Mouse (Mus musculus) neural tube, embryonic 15.5 days (tissue): Measurements from ENCODE around the gene Sccpdh. TPM values are rescaled to one million over a fixed set of nuclear protein-coding genes. Genes with fewer than 3 reads are reported as not detected.

Experiments
- ATAC-seq: fragments of 200-750 bp; cut with Nextera tagmentation; 2 replicates; pipeline ENCODE4 v1.8.0; 2017; ENCODE audit warnings: mild to moderate bottlenecking, moderate TSS enrichment, moderate library complexity; ENCODE audit not compliant: low FRiP score
- H3K27ac ChIP-seq: fragments of 300-500 bp; sonication (generic); replicated peaks from 2 replicates; pipeline ENCODE4 v1.5.1; 2015; ENCODE audit warnings: mild to moderate bottlenecking, inconsistent platforms
- H3K27me3 ChIP-seq: fragments of 300-500 bp; sonication (generic); replicated peaks from 2 replicates; pipeline ENCODE4 v1.6.1; 2015; ENCODE audit warnings: inconsistent platforms
- H3K36me3 ChIP-seq: fragments of 300-500 bp; sonication (generic); 2 replicates; pipeline ENCODE4 v1.6.1; 2015; ENCODE audit warnings: inconsistent platforms
- H3K4me1 ChIP-seq: fragments of 300-500 bp; sonication (generic); 2 replicates; pipeline ENCODE4 v1.6.1; 2015; ENCODE audit warnings: inconsistent platforms
- H3K4me2 ChIP-seq: fragments of 300-500 bp; sonication (generic); 2 replicates; pipeline ENCODE4 v1.6.1; 2015; ENCODE audit warnings: inconsistent platforms, mild to moderate bottlenecking, moderate library complexity
- H3K4me3 ChIP-seq: fragments of 300-500 bp; sonication (generic); replicated peaks from 2 replicates; pipeline ENCODE4 v1.5.1; 2015; ENCODE audit warnings: mild to moderate bottlenecking, inconsistent platforms
- H3K9ac ChIP-seq: fragments of 300-500 bp; sonication (generic); replicated peaks from 2 replicates; pipeline ENCODE4 v1.6.1; 2015; ENCODE audit warnings: mild to moderate bottlenecking, inconsistent platforms
- H3K9me3 ChIP-seq: fragments of 300-500 bp; sonication (generic); replicated peaks from 2 replicates; pipeline ENCODE4 v1.6.1; 2016; ENCODE audit warnings: inconsistent platforms
- WGBS: fragments of 180-500 bp; shearing (Covaris S2); methylation state at CpG from one replicate; pipeline ENCODE4 v1.1.7; 2015; ENCODE audit warnings: mixed read lengths; 5-methylcytosine and 5-hydroxymethylcytosine counted together
- polyA plus RNA-seq: library from polyadenylated mRNA; unstranded; fragments of >200 nt; fragmentation: Nextera tagmentation; extraction: Ambion mirVana; gene quantifications from 2 replicates; pipeline ENCODE4 v1.2.1, GENCODE M21; 2015

Sccpdh gene
- 166 and 190 TPM in 2 replicates for polyA plus RNA-seq

DNA sequence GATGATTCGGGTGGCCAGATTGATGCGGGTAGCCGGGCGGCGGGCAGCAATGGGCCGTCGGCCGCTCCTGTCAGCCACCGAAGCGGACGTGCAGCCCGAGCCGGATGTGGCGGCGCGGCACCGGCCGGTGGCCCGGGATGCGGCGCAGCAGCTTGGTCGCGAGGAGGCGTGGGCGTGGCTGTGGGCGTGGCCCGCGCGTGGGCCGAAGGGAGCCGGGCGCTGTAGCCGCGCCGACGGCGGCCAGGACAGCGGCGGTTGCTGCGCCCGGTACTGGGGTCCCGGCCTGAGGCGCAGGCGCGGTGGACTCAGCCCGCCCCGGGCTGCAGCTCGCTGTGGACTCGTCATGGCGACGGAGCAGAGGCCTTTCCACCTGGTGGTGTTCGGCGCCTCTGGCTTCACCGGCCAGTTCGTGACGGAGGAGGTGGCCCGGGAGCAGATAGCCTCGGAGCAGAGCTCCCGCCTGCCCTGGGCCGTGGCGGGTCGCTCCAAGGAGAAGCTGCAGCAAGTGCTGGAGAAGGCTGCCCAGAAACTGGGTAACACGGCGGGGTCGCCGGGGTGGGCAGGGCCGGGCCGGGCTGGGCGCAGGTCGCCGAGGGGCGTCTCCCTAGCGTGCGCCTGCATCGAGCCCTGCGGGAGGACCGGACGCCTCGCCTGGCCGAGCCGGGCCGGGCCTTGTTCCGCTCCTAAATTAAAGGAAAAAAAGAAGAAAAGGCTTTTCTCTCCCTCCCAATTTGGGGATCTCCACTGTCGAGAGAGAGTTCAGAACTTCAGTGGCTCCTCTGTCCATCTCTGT is at the start of gene Sccpdh:
Gene Sccpdh, plus strand, starts transcription at position 198 of the 793 bp plus-strand sequence.
- Histone ChIP-seq H3K4me3 (peak within 1 kb of the TSS; percentile 77), H3K9me3 (no peaks in the 10 kb centered on the region), H3K36me3 (peaks cover 18% of the 10 kb centered on the region), H3K9ac (peak within 1 kb of the TSS; percentile 78), H3K4me1 (peaks cover 32% of the 10 kb centered on the region), H3K27me3 (no peaks in the 10 kb centered on the region), H3K4me2 (peak within 1 kb of the TSS; percentile 79), H3K27ac (peak within 1 kb of the TSS; percentile 89)
- peak; percentile 96 for ATAC-seq
- 0% methylated on average over 82 of the region's 84 CpGs for WGBS

DNA sequence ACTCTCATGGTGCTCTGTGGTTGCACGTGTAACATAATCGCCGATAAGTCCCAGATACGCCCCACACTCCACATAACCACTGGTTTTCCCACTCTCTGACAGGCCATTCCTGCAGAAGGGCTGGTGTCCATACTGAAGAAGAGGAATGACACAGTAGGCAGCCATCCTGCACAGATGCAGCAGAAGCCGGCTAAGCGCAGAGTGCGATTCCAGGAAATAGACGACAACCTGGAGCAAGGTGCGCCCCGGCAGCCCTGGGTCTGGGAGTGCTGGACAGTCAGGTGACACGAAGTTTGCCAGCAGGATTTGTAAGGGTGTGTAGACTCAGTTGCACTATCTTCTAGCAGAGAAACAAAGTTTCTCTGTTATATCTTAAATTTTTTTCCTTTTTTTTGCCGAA is 45.3 kb upstream of the Sccpdh start:
- no peak overlapping the region for H3K4me3 ChIP-seq
- no peak overlapping the region for H3K9ac ChIP-seq
- peaks cover 19% of the 10 kb centered on the region for H3K36me3 ChIP-seq
- H3K4me2 ChIP-seq = no peak overlapping the region
- WGBS = 96% methylated on average over 12 of the region's 12 CpGs
- H3K27ac ChIP-seq = no peak overlapping the region
- ATAC-seq = no peak
- 0 out of 2 replicates have a peak, but pooled peaks cover 2% of the 10 kb centered on the region for H3K4me1 ChIP-seq
- no peaks in the 10 kb centered on the region for H3K27me3 ChIP-seq
- H3K9me3 ChIP-seq = no peaks in the 10 kb centered on the region

- peaks cover 19% of the 10 kb centered on the region for H3K36me3 ChIP-seq
- no peaks in the 10 kb centered on the region for H3K27me3 ChIP-seq
- H3K9ac ChIP-seq = no peak overlapping the region
- no peak overlapping the region for H3K27ac ChIP-seq
- ATAC-seq = no peak
- no peaks in the 10 kb centered on the region for H3K9me3 ChIP-seq
- no peak overlapping the region for H3K4me3 ChIP-seq
- H3K4me1 ChIP-seq = no peaks in the 10 kb centered on the region
- H3K4me2 ChIP-seq = no peak overlapping the region
- 64% methylated on average over 4 of the region's 4 CpGs for WGBS
Observed at GRCm38 (mm10) chr1:179623657-179624056, 44.4 kb upstream of the Sccpdh start.

DNA sequence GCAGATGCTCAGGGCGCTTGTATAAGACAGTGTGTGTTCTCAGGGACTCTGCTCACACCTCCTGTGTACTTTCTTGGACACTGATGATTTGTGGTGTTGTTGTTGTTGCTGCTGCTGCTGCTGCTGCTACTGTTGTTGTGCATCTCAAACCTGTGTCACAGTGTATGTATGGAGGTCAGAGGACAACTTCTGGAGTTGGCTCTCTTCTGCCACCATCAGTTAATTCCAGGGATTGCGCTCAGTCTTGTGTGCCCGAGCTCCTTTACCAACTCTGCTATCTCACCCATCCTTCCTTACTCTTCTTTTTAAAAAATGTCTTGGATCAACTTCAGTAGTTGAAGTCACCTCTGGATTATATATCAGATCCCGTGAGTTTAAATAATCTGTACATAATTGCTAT is 43.7 kb upstream of the Sccpdh start:
- 70% methylated on average over 4 of the region's 4 CpGs for WGBS

GRCm38 (mm10) chr1:179627855-179628254 is 40.2 kb upstream of the Sccpdh start:
- Histone ChIP-seq H3K27ac (no peak overlapping the region), H3K36me3 (peaks cover 15% of the 10 kb centered on the region), H3K4me2 (no peak overlapping the region), H3K4me1 (no peaks in the 10 kb centered on the region), H3K27me3 (no peaks in the 10 kb centered on the region), H3K9me3 (no peaks in the 10 kb centered on the region), H3K4me3 (no peak overlapping the region), H3K9ac (no peak overlapping the region)
- 89% methylated on average over 4 of the region's 4 CpGs for WGBS
- ATAC-seq = no peak

More for the DNA sequence above, 43.7 kb upstream of the Sccpdh start:
- H3K27me3 ChIP-seq = no peaks in the 10 kb centered on the region
- no peak for ATAC-seq
- no peak overlapping the region for H3K27ac ChIP-seq
- no peak overlapping the region for H3K4me3 ChIP-seq
- peaks cover 17% of the 10 kb centered on the region for H3K36me3 ChIP-seq
- H3K4me2 ChIP-seq = no peak overlapping the region
- no peaks in the 10 kb centered on the region for H3K9me3 ChIP-seq
- no peak overlapping the region for H3K9ac ChIP-seq
- no peaks in the 10 kb centered on the region for H3K4me1 ChIP-seq

DNA sequence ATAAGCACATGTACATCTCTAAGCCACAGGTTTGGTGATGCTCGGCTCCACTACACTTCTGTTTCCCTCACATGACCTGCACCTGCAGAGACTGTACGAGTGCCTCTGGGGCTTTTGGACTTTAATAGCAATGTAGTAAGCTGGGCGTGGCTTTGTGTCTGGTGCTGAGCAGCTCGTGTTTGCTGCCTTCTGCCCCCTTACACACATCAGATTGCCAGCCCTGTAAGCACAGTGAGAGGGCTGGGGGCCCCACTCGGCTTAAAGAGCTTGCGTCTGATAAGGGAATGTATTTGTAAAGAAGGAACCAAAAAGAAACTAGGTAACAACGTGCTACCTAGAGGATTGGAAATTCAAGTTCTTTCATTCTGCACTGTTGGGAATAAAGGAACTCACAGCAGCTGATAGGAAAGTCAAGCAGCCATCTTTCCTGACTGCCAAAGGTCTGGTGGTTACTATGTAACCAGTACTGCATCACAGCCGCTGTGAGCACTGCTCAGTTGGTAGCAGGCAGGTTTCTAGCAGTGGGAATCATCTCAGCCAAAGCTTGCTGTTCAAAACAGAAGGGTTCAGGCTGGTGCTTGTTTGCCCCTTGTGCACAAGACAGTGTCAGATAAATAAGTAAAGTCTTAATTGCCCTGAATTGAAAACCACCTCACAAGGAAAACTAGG is 39.4 kb upstream of the Sccpdh start:
- H3K9ac ChIP-seq = no peak overlapping the region
- no peak for ATAC-seq
- no peak overlapping the region for H3K27ac ChIP-seq
- no peak overlapping the region for H3K4me2 ChIP-seq
- no peaks in the 10 kb centered on the region for H3K9me3 ChIP-seq
- no peaks in the 10 kb centered on the region for H3K4me1 ChIP-seq
- H3K36me3 ChIP-seq = peaks cover 15% of the 10 kb centered on the region
- WGBS = 70% methylated on average over 8 of the region's 8 CpGs
- H3K4me3 ChIP-seq = no peak overlapping the region
- H3K27me3 ChIP-seq = no peaks in the 10 kb centered on the region

- Histone ChIP-seq H3K4me1 (no peaks in the 10 kb centered on the region), H3K9me3 (no peaks in the 10 kb centered on the region), H3K27me3 (no peaks in the 10 kb centered on the region), H3K4me2 (no peak overlapping the region), H3K9ac (no peak overlapping the region), H3K36me3 (peaks cover 15% of the 10 kb centered on the region), H3K27ac (no peak overlapping the region), H3K4me3 (no peak overlapping the region)
- 69% methylated on average over 5 of the region's 5 CpGs for WGBS
- no peak for ATAC-seq
Observed at GRCm38 (mm10) chr1:179629276-179629675, 38.7 kb upstream of the Sccpdh start.

DNA sequence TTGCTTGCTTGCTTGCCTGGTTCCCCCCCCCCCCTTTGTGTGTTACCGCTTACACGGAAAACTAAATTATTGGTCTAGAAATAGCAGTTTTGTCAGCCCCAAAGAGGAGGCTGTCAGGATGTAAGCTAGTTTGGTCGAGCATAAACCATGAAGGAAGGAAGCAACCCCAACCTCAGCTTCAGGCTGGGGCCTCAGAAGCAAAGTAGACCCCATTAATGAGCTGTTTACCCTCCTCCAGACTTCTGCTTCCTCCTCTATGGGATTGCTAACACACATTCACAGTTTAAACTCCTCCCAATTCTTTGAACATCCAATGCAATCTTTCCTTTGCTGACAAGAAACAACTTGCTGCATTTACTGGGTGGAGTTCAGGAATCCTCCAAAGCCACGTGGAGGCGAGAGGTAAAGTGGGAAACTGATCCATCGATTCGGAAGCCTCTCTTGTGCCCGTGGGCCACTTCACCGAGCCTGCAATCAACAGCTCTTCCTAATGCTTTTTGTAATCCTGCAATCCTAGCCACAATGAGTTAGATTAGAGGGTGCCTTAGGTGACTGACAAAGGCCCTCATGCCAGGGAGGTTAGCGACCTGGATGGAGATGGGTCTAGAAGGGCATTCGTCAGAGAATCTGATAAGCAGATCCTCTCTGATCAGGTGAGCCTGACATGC is 35.1 kb upstream of the Sccpdh start:
- no peak overlapping the region for H3K9ac ChIP-seq
- no peak for ATAC-seq
- no peak overlapping the region for H3K27ac ChIP-seq
- no peaks in the 10 kb centered on the region for H3K36me3 ChIP-seq
- H3K4me1 ChIP-seq = no peaks in the 10 kb centered on the region
- no peaks in the 10 kb centered on the region for H3K27me3 ChIP-seq
- H3K9me3 ChIP-seq = no peaks in the 10 kb centered on the region
- WGBS = 79% methylated on average over 11 of the region's 11 CpGs
- H3K4me2 ChIP-seq = no peak overlapping the region
- no peak overlapping the region for H3K4me3 ChIP-seq

GRCm38 (mm10) chr1:179633414-179633752 is 34.6 kb upstream of the Sccpdh start:
- Histone ChIP-seq H3K4me2 (no peak overlapping the region), H3K27ac (no peak overlapping the region), H3K9me3 (no peaks in the 10 kb centered on the region), H3K4me1 (no peaks in the 10 kb centered on the region), H3K27me3 (no peaks in the 10 kb centered on the region), H3K4me3 (no peak overlapping the region), H3K36me3 (no peaks in the 10 kb centered on the region), H3K9ac (no peak overlapping the region)
- no peak for ATAC-seq
- 11% methylated on average over 1 of the region's 1 CpGs for WGBS

GRCm38 (mm10) chr1:179634159-179634558 is 33.9 kb upstream of the Sccpdh start:
- Histone ChIP-seq H3K4me2 (no peak overlapping the region), H3K4me1 (no peaks in the 10 kb centered on the region), H3K9ac (no peak overlapping the region), H3K27me3 (no peaks in the 10 kb centered on the region), H3K36me3 (no peaks in the 10 kb centered on the region), H3K27ac (no peak overlapping the region), H3K4me3 (no peak overlapping the region), H3K9me3 (no peaks in the 10 kb centered on the region)
- 82% methylated on average over 3 of the region's 3 CpGs for whole genome bisulfite sequencing
- ATAC-seq = no peak

GRCm38 (mm10) chr1:179642726-179643125 is 25.3 kb upstream of the Sccpdh start:
- no peak overlapping the region for H3K4me2 ChIP-seq
- H3K36me3 ChIP-seq = no peaks in the 10 kb centered on the region
- H3K27ac ChIP-seq = no peak overlapping the region
- no peak overlapping the region for H3K4me3 ChIP-seq
- peaks cover 8% of the 10 kb centered on the region; the same call in 1 of the 2 replicates for H3K4me1 ChIP-seq
- ATAC-seq = no peak
- H3K27me3 ChIP-seq = no peaks in the 10 kb centered on the region
- WGBS = 87% methylated on average over 4 of the region's 4 CpGs
- no peaks in the 10 kb centered on the region for H3K9me3 ChIP-seq
- no peak overlapping the region for H3K9ac ChIP-seq

DNA sequence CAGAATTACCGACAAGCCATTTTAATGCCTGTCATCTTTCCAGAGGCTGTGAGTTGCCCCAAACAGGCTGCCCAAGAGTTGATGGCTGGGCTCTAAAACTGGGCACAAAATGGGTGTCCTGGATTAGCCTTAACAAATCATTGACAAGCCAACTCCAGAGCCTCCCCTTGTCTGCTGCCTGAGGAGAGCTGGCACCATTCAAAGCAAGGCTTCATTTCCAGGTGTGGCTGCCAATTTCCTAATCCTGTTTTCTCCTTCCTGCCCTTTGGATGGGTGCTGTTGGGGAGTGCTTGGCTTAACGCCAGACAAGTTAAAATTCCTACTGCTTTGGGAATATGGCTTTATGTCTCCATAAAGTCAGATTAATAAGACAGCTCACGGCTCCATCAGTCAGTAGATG is 23.9 kb upstream of the Sccpdh start:
- no peak for ATAC-seq
- H3K36me3 ChIP-seq = no peaks in the 10 kb centered on the region

More for the DNA sequence above, 23.9 kb upstream of the Sccpdh start:
- Histone ChIP-seq H3K27me3 (no peaks in the 10 kb centered on the region), H3K27ac (no peak overlapping the region), H3K4me2 (no peak overlapping the region), H3K9me3 (no peaks in the 10 kb centered on the region), H3K4me1 (peaks cover 8% of the 10 kb centered on the region; the same call in 1 of the 2 replicates), H3K9ac (no peak overlapping the region), H3K4me3 (no peak overlapping the region)
- WGBS = 61% methylated on average over 3 of the region's 3 CpGs
